Mouse (Mus musculus) kidney, adult 2 months (tissue): ENCODE measurements around the gene Qrich2.

Experiments used
- CTCF ChIP-seq: fragments of 200-500 bp; conservative IDR thresholded peaks from 2 replicates; pipeline ENCODE4 v1.5.1; 2011; ENCODE audit warnings: low read depth, mild to moderate bottlenecking, control low read depth, low read length, moderate library complexity, mixed read lengths; ENCODE audit not compliant: insufficient read depth, insufficient read length
- POLR2A ChIP-seq: fragments of 200-500 bp; IDR thresholded peaks from one replicate; pipeline ENCODE4 v1.6.1; 2011; ENCODE audit warnings: low read depth, low read length, control low read depth

- TF ChIP-seq CTCF (no peak), POLR2A (no peak)
These were observed 65.5 kb downstream of the Qrich2 start for GRCm38 (mm10) chr11:116400560-116400959.
